Mouse (Mus musculus) midbrain, embryonic 14.5 days (tissue): Measurements from ENCODE around the gene Csf2rb2. TPM values are rescaled to one million over a fixed set of nuclear protein-coding genes. Genes with fewer than 3 reads are reported as not detected.
"Not testable (repeated sequence)": the region's sequence is repeated elsewhere in the genome, so short reads cannot be mapped to it uniquely, and the experiment has no call there.

Experiments
- ATAC-seq: fragments of 200-750 bp; cut with Nextera tagmentation; 2 replicates; pipeline ENCODE4 v1.8.0; 2017; ENCODE audit warnings: moderate number of reproducible peaks, moderate library complexity; ENCODE audit not compliant: low FRiP score, low TSS enrichment
- DNase-seq: peaks from one replicate; pipeline ENCODE4 v3.0.0-alpha.2; 2015
- H3K27ac ChIP-seq: fragments of 300-500 bp; sonication (generic); replicated peaks from 2 replicates; pipeline ENCODE4 v1.5.1; 2014; ENCODE audit warnings: mild to moderate bottlenecking, low read depth, low read length, moderate library complexity
- H3K27me3 ChIP-seq: fragments of 300-500 bp; sonication (generic); 2 replicates; pipeline ENCODE4 v1.6.1; 2014; ENCODE audit warnings: low read length, control low read depth, mixed read lengths; ENCODE audit not compliant: control insufficient read depth, insufficient read depth
- H3K36me3 ChIP-seq: fragments of 300-500 bp; sonication (generic); 2 replicates; pipeline ENCODE4 v1.6.1; 2014; ENCODE audit warnings: low read length, control low read depth; ENCODE audit not compliant: control insufficient read depth, insufficient read depth
- H3K4me1 ChIP-seq: fragments of 300-500 bp; sonication (generic); 2 replicates; pipeline ENCODE4 v1.6.1; 2014; ENCODE audit warnings: mild to moderate bottlenecking, antibody characterized with exemption, low read length, control low read depth; ENCODE audit not compliant: control insufficient read depth, insufficient read depth
- H3K4me2 ChIP-seq: fragments of 300-500 bp; sonication (generic); 2 replicates; pipeline ENCODE4 v1.6.1; 2014; ENCODE audit warnings: mild to moderate bottlenecking, low read length, moderate library complexity
- H3K4me3 ChIP-seq: fragments of 300-500 bp; sonication (generic); replicated peaks from 2 replicates; pipeline ENCODE4 v1.5.1; 2014; ENCODE audit warnings: low read depth, low read length
- H3K9ac ChIP-seq: fragments of 300-500 bp; sonication (generic); replicated peaks from 2 replicates; pipeline ENCODE4 v1.6.1; 2014; ENCODE audit warnings: mild to moderate bottlenecking, low read length, moderate library complexity
- H3K9me3 ChIP-seq: fragments of 300-500 bp; sonication (generic); 2 replicates; pipeline ENCODE4 v1.6.1; 2016; ENCODE audit warnings: low read length, control low read depth, mixed read lengths; ENCODE audit not compliant: control insufficient read depth
- WGBS: fragments of 180-500 bp; shearing (Covaris S2); extraction: QIAGEN DNeasy Blood & Tissue Kit; methylation state at CpG from one replicate; pipeline ENCODE4 v1.1.7; 2014; 5-methylcytosine and 5-hydroxymethylcytosine counted together
- polyA plus RNA-seq: library from polyadenylated mRNA; unstranded; fragments of >200 nt; fragmentation: Nextera tagmentation; extraction: Ambion mirVana; gene quantifications from 2 replicates; pipeline ENCODE4 v1.2.1, GENCODE M21; 2014

Csf2rb2 gene
- polyA plus RNA-seq, 1 experiment from 2014 or later: 0.47 TPM

DNA sequence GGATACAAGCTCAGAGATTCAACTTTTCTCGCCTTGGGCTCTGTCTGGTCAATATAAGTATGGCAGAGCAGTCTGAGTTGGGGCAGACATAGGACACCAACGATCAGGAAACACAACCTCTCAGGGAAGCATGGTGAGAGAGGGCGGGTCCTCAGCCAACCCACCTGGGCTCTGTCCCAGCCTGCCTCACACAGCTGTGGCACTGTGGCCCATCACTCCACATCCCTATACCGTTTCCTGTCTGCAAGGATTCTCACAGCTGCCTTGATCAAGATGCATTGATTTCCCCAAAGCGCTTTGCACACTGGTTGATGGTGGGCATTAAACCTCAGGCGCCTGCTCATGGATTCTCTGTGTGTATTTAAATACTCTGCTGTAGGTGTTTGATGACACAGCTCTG is 27.5 kb upstream of the Csf2rb2 start:
- 80% methylated on average over 6 of the region's 6 CpGs for WGBS
- H3K4me2 ChIP-seq: no peak overlapping the region
- H3K27me3 ChIP-seq: no peaks in the 10 kb centered on the region
- H3K9ac ChIP-seq: no peak overlapping the region
- DNase-seq (no peak), ATAC-seq (no peak)
- no peaks in the 10 kb centered on the region for H3K9me3 ChIP-seq
- no peak overlapping the region for H3K27ac ChIP-seq
- H3K4me3 ChIP-seq: no peak overlapping the region
- H3K36me3 ChIP-seq: no peaks in the 10 kb centered on the region
- no peaks in the 10 kb centered on the region for H3K4me1 ChIP-seq

GRCm38 (mm10) chr15:78331523-78332340 is 26.2 kb upstream of the Csf2rb2 start:
- no peaks in the 10 kb centered on the region for H3K27me3 ChIP-seq
- no peak overlapping the region for H3K27ac ChIP-seq
- H3K36me3 ChIP-seq: no peaks in the 10 kb centered on the region
- DNase-seq (no peak), ATAC-seq (no peak)
- H3K4me1 ChIP-seq: no peaks in the 10 kb centered on the region
- no peak overlapping the region for H3K4me3 ChIP-seq
- 82% methylated on average over 5 of the region's 5 CpGs for WGBS
- no peak overlapping the region for H3K4me2 ChIP-seq
- H3K9me3 ChIP-seq: no peaks in the 10 kb centered on the region
- no peak overlapping the region for H3K9ac ChIP-seq

- Histone ChIP-seq H3K4me1 (no peaks in the 10 kb centered on the region), H3K27ac (no peak overlapping the region), H3K4me2 (no peak overlapping the region), H3K9me3 (no peaks in the 10 kb centered on the region), H3K36me3 (no peaks in the 10 kb centered on the region), H3K4me3 (no peak overlapping the region), H3K27me3 (no peaks in the 10 kb centered on the region), H3K9ac (no peak overlapping the region)
- no peak for DNase-seq
- 91% methylated on average over 4 of the region's 4 CpGs for WGBS
- ATAC-seq: no peak
Observed at GRCm38 (mm10) chr15:78330706-78331105, 25.2 kb upstream of the Csf2rb2 start.

GRCm38 (mm10) chr15:78329972-78330371 is 24.5 kb upstream of the Csf2rb2 start:
- not testable (repeated sequence) for H3K9ac ChIP-seq, H3K27ac ChIP-seq, H3K4me2 ChIP-seq, ATAC-seq, H3K9me3 ChIP-seq, H3K36me3 ChIP-seq, DNase-seq, H3K4me1 ChIP-seq, H3K27me3 ChIP-seq, H3K4me3 ChIP-seq
- WGBS: 70% methylated on average over 6 of the region's 6 CpGs

- DNase-seq (no peak), ATAC-seq (no peak)
- Histone ChIP-seq H3K9ac (no peak overlapping the region), H3K36me3 (no peaks in the 10 kb centered on the region), H3K27me3 (no peaks in the 10 kb centered on the region), H3K4me3 (no peak overlapping the region), H3K9me3 (no peaks in the 10 kb centered on the region), H3K27ac (no peak overlapping the region), H3K4me2 (no peak overlapping the region), H3K4me1 (no peaks in the 10 kb centered on the region)
- WGBS: 73% methylated on average over 3 of the region's 3 CpGs
Observed at GRCm38 (mm10) chr15:78328520-78329097, 23.1 kb upstream of the Csf2rb2 start.

DNA sequence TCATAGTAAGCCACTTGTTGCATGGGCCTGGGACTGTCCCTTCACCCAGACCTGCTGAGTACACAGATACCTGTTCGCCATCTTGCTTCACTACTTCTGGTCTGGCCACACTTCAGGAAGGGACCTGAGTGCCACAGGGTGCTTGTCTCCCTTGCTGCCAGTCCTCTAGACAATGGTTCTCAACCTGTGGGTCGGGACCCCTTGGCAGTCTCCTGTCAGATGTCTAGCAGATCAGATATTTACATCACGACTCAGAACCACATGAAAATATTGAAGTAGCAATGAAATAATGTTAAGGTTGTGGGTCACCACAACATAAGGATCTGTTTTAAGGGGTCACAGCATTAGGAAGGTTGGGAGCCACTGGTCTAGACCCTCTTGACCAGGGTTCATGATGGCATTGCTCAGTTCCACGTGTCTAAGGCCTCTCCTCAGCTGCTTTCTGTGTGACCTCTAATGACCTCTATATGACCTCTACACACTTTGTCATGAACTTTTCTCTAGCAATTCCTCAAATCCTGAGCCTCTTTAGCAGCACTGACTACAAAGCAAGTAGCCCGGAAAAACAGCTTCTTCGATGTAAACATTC is 22.3 kb upstream of the Csf2rb2 start:
- H3K9ac ChIP-seq, H3K9me3 ChIP-seq, H3K27ac ChIP-seq, H3K4me3 ChIP-seq, H3K4me1 ChIP-seq, H3K27me3 ChIP-seq, ATAC-seq, H3K4me2 ChIP-seq, H3K36me3 ChIP-seq, DNase-seq: not testable (repeated sequence)
- WGBS: 81% methylated on average over 6 of the region's 6 CpGs

- H3K9me3 ChIP-seq: no peaks in the 10 kb centered on the region
- 96% methylated on average over 10 of the region's 10 CpGs for WGBS
Observed at GRCm38 (mm10) chr15:78326747-78327146, 21.2 kb upstream of the Csf2rb2 start.

GRCm38 (mm10) chr15:78325671-78326339 is 20.3 kb upstream of the Csf2rb2 start, which contains the start of gene Csf2rb:
TSS of gene Csf2rb (plus strand) at chr15:78325752.
- Histone ChIP-seq H3K27me3 (no peaks in the 10 kb centered on the region), H3K9me3 (no peaks in the 10 kb centered on the region), H3K27ac (no peak within 1 kb of the TSS), H3K4me2 (no peak within 1 kb of the TSS), H3K4me1 (no peaks in the 10 kb centered on the region), H3K36me3 (no peaks in the 10 kb centered on the region), H3K9ac (no peak within 1 kb of the TSS), H3K4me3 (no peak within 1 kb of the TSS)
- ATAC-seq: no peak
- 88% methylated on average over 11 of the region's 11 CpGs for WGBS
- no peak for DNase-seq

More at GRCm38 (mm10) chr15:78326747-78327146, 21.2 kb upstream of the Csf2rb2 start:
- no peaks in the 10 kb centered on the region for H3K36me3 ChIP-seq
- no peaks in the 10 kb centered on the region for H3K4me1 ChIP-seq
- no peak overlapping the region for H3K27ac ChIP-seq
- no peak for DNase-seq
- no peak overlapping the region for H3K9ac ChIP-seq
- H3K27me3 ChIP-seq: no peaks in the 10 kb centered on the region
- no peak overlapping the region for H3K4me3 ChIP-seq
- no peak for ATAC-seq
- no peak overlapping the region for H3K4me2 ChIP-seq
